Comparison of ENCODE assay signal across 20 mouse cellular contexts in the genomic region with DNA sequence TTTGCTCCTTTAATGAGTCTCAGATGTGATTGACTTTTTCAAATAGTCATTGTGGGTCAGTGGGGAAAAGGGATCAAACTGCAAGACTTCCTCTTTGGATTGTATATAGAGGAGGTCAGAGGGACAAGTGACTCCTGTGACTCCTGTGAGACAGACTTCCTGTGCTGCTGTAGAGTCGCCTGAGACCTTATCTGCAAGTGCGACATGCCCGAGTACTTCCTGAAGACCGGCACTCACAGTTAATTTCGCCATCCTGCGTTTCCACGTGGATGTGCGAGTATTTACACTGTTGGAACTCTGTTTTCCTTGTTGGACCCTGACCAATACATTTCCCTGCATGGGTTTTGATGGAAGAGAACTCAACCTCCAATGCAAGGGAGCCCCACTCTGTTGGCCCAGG. TPM values are rescaled to one million over a fixed set of nuclear protein-coding genes. Genes with fewer than 3 reads are reported as not detected.
DNase-seq lines count a peak whose midpoint lies in the region; ATAC-seq and TF ChIP-seq lines count a peak whose summit lies in the region.
"Had no signal": no experiment of that assay in that cellular context is flagged by ENCODE, and none has a peak within 500 bp of the region (broad histone marks: within the 10 kb centered on the region; RNA-seq: fewer than 3 reads in every experiment).

No protein-coding gene starts in this region.

- TF ChIP-seq POLR2A in lung, adult 2 months (IDR thresholded peaks at IDR 0.05; ENCODE audit: borderline replicate concordance, extremely low read depth, low read depth, low read length) = no peak

- peak; percentile 56 to 70 for DNase-seq in lung, adult 18-20 months
- DNase-seq in lung, adult 2 months = no peak
- DNase-seq in lung, postnatal 10 days = peak; percentile 56
- peak; percentile 16 for DNase-seq in mesoderm, embryonic 11.5 days (ENCODE audit: low read depth, low spot score)
- DNase-seq in layer of hippocampus, postnatal 10 days (ENCODE audit: low spot score in 2 of 2) = no peak
- DNase-seq in adrenal gland, postnatal 25 days = no peak
- no peak for DNase-seq in urinary bladder, postnatal 10 days (ENCODE audit: low spot score)
- DNase-seq: cerebellum, adult 11 months; cerebellum, postnatal 14 days; kidney, postnatal 25 days; right cerebral cortex, postnatal 14 days had no signal

- no peak for TF ChIP-seq CTCF in lung, adult 2 months (IDR thresholded peaks at IDR 0.05; ENCODE audit: insufficient read depth, low read length)

- 17% methylated on average over 8 of the region's 8 CpGs for WGBS in lung, adult 2 months

- H3K4me3 ChIP-seq in lung, adult 2 months (replicated peaks; ENCODE audit: extremely low read depth, low read depth, low read length) = no peak overlapping the region
- H3K4me3 ChIP-seq: embryonic facial prominence, embryonic 10.5 days; forebrain, embryonic 15.5 days; heart, embryonic 13.5 days; hindbrain, embryonic 13.5 days; intestine, embryonic 15.5 days; limb, embryonic 15.5 days; midbrain, embryonic 10.5 days; neural tube, embryonic 13.5 days had no signal

- no peaks in the 10 kb centered on the region for H3K4me1 ChIP-seq in lung, adult 2 months (ENCODE audit: control insufficient read depth, insufficient read depth, low read length)
- H3K4me1 ChIP-seq: forebrain, embryonic 15.5 days; intestine, embryonic 15.5 days; limb, embryonic 15.5 days had no signal

- peak; percentile 84 to 94 for ATAC-seq in hematopoietic stem cell, adult 5-6 weeks (replicated peaks in 1 of 2; ENCODE audit: insufficient read depth in 1 of 2, low FRiP score in 2 of 2, low TSS enrichment in 1 of 2, low read depth in 1 of 2, poor library complexity in 2 of 2, severe bottlenecking in 2 of 2)
- ATAC-seq: forebrain, embryonic 15.5 days; intestine, embryonic 15.5 days had no signal

RNA-seq across cellular contexts. Expression of gene Fbrsl1, which starts 30.9 kb away (rescaled TPM):
- 64.9 and 107 TPM in 2 replicates for polyA plus RNA-seq in lung, adult 2 months (2012; rRNA removed)
- total RNA-seq in hematopoietic stem cell, adult 5-6 weeks (2017) = 16.8 and 20.1 TPM in 2 replicates
- 10 to 100 TPM; 82.5 to 90.6 TPM for total RNA-seq in layer of hippocampus, postnatal 10 days (2021)
- total RNA-seq in adrenal gland, postnatal 25 days (2021) = 71.5 and 81.3 TPM in 2 replicates

Comparison
In these comparisons a context has a peak if more than half of its experiments do, and no peak if none do; other contexts are left out.
1. DNase-seq: peak in lung, adult 18-20 months (2 of 2), lung, postnatal 10 days (single experiment) and mesoderm, embryonic 11.5 days (single experiment); none in lung, adult 2 months (single experiment), layer of hippocampus, postnatal 10 days (0 of 2), adrenal gland, postnatal 25 days (single experiment) and urinary bladder, postnatal 10 days (single experiment).